Mouse (Mus musculus) limb, embryonic 14.5 days (tissue): ENCODE results near the gene Klrg1. TPM values are rescaled to one million over a fixed set of nuclear protein-coding genes. Genes with fewer than 3 reads are reported as not detected.

ENCODE experiments used
- ATAC-seq: fragments of 200-750 bp; cut with Nextera tagmentation; 2 replicates; pipeline ENCODE4 v1.8.0; 2017; ENCODE audit warnings: low read depth, moderate number of reproducible peaks, moderate TSS enrichment; ENCODE audit not compliant: low FRiP score
- DNase-seq: peaks from one replicate; pipeline ENCODE4 v3.0.0-alpha.2; 2015; ENCODE audit warnings: low spot score
- H3K27ac ChIP-seq: fragments of 300-500 bp; sonication (generic); replicated peaks from 2 replicates; pipeline ENCODE4 v1.5.1; 2014; ENCODE audit warnings: low read depth, mild to moderate bottlenecking, low read length, moderate library complexity, mixed read lengths
- H3K27me3 ChIP-seq: fragments of 300-500 bp; sonication (generic); 2 replicates; pipeline ENCODE4 v1.6.1; 2014; ENCODE audit warnings: low read length, mixed read lengths; ENCODE audit not compliant: control insufficient read depth, insufficient read depth
- H3K36me3 ChIP-seq: fragments of 300-500 bp; sonication (generic); 2 replicates; pipeline ENCODE4 v1.6.1; 2014; ENCODE audit warnings: mild to moderate bottlenecking, low read length, moderate library complexity, mixed read lengths; ENCODE audit not compliant: control insufficient read depth, insufficient read depth
- H3K4me1 ChIP-seq: fragments of 300-500 bp; sonication (generic); 2 replicates; pipeline ENCODE4 v1.6.1; 2014; ENCODE audit warnings: antibody characterized with exemption, low read length, mixed read lengths; ENCODE audit not compliant: control insufficient read depth, insufficient read depth
- H3K4me2 ChIP-seq: fragments of 300-500 bp; sonication (generic); replicated peaks from 2 replicates; pipeline ENCODE4 v1.6.1; 2014; ENCODE audit warnings: low read depth, mild to moderate bottlenecking, low read length, moderate library complexity; ENCODE audit not compliant: severe bottlenecking
- H3K4me3 ChIP-seq: fragments of 300-500 bp; sonication (generic); replicated peaks from 2 replicates; pipeline ENCODE4 v1.5.1; 2014; ENCODE audit warnings: low read length
- H3K9ac ChIP-seq: fragments of 300-500 bp; sonication (generic); 2 replicates; pipeline ENCODE4 v1.6.1; 2014; ENCODE audit warnings: mild to moderate bottlenecking, low read depth, low read length, moderate library complexity; ENCODE audit not compliant: severe bottlenecking
- H3K9me3 ChIP-seq: fragments of 300-500 bp; sonication (generic); 2 replicates; pipeline ENCODE4 v1.6.1; 2016; ENCODE audit warnings: low read length; ENCODE audit not compliant: control insufficient read depth
- POLR2A ChIP-seq: fragments of 200-500 bp; IDR thresholded peaks from 2 replicates; pipeline ENCODE4 v1.8.0; 2012; ENCODE audit warnings: inconsistent platforms, mild to moderate bottlenecking, moderate library complexity, borderline replicate concordance; ENCODE audit not compliant: insufficient read depth, insufficient read length; ENCODE audit errors: extremely low read depth
- WGBS: fragments of 180-500 bp; shearing (Covaris S2); extraction: QIAGEN DNeasy Blood & Tissue Kit; methylation state at CpG from one replicate; pipeline ENCODE4 v1.1.7; 2014; 5-methylcytosine and 5-hydroxymethylcytosine counted together
- polyA plus RNA-seq, 2 experiments: library from polyadenylated mRNA; depleted of rRNA in 1 of 2; stranded (reverse) in 1 of 2; unstranded in 1 of 2; fragments of >200 nt; fragmentation: Nextera tagmentation in 1 of 2; extraction: Ambion mirVana in 1 of 2; gene quantifications; 2 replicates each; pipeline versions ENCODE4 v1.2.1 to v1.2.3; 2012 to 2014

Klrg1 gene
- polyA plus RNA-seq, 2 experiments, result 0.05 TPM; not detected in 1

GRCm38 (mm10) chr6:122303526-122303925 lies 20.8 kb upstream of the Klrg1 start:
- Histone ChIP-seq H3K4me1 (0 out of 2 replicates have a peak, but pooled peaks cover 3% of the 10 kb centered on the region), H3K4me3 (no peak overlapping the region), H3K4me2 (no peak overlapping the region), H3K27ac (no peak overlapping the region), H3K27me3 (no peaks in the 10 kb centered on the region), H3K36me3 (no peaks in the 10 kb centered on the region), H3K9ac (no peak overlapping the region), H3K9me3 (no peaks in the 10 kb centered on the region)
- 73% methylated on average over 9 of the region's 9 CpGs for WGBS
- TF ChIP-seq POLR2A, result no peak
- no peak for ATAC-seq
- no peak for DNase-seq

DNA sequence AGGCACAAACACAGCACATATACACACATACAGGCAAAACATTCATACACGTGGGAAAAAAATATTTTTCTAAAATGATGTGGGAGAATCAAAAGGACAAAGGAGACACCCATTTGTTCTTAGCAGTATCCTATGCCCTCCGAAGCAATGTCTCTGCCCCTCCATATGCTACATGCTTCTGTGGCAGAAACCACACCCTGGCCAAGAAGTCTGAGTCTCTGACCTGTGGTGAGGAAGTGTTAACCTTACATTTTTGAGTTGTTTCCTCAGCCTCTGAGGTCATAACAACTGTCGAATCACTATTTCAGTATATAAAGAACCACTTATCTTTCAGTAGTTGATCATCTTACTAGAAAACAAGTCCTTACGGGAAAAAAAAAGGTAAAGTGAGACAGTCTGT lies 20.0 kb upstream of the Klrg1 start:
- ATAC-seq, result no peak
- H3K9ac ChIP-seq, result no peak overlapping the region
- TF ChIP-seq POLR2A, result no peak
- peaks cover 4% of the 10 kb centered on the region; the same call in 1 of the 2 replicates for H3K4me1 ChIP-seq
- H3K27ac ChIP-seq, result no peak overlapping the region
- H3K9me3 ChIP-seq, result no peaks in the 10 kb centered on the region
- no peaks in the 10 kb centered on the region for H3K27me3 ChIP-seq
- no peak for DNase-seq
- H3K4me2 ChIP-seq, result no peak overlapping the region
- H3K4me3 ChIP-seq, result no peak overlapping the region
- WGBS, result 87% methylated on average over 4 of the region's 4 CpGs
- no peaks in the 10 kb centered on the region for H3K36me3 ChIP-seq

GRCm38 (mm10) chr6:122302121-122302520 lies 19.4 kb upstream of the Klrg1 start:
- Histone ChIP-seq H3K27me3 (no peaks in the 10 kb centered on the region), H3K4me2 (no peak overlapping the region), H3K27ac (no peak overlapping the region), H3K9ac (no peak overlapping the region), H3K4me3 (no peak overlapping the region), H3K36me3 (no peaks in the 10 kb centered on the region), H3K4me1 (peaks cover 4% of the 10 kb centered on the region; the same call in 1 of the 2 replicates), H3K9me3 (no peaks in the 10 kb centered on the region)
- TF ChIP-seq POLR2A, result no peak
- no peak for DNase-seq
- 73% methylated on average over 1 of the region's 1 CpGs for WGBS
- no peak for ATAC-seq

GRCm38 (mm10) chr6:122299621-122300133 lies 17.0 kb upstream of the Klrg1 start:
- TF ChIP-seq POLR2A, result no peak
- 69% methylated on average over 3 of the region's 3 CpGs for whole genome bisulfite sequencing
- no peaks in the 10 kb centered on the region for H3K36me3 ChIP-seq
- no peak overlapping the region for H3K27ac ChIP-seq
- ATAC-seq (no peak), DNase-seq (no peak)
- no peak overlapping the region for H3K4me3 ChIP-seq
- no peaks in the 10 kb centered on the region for H3K27me3 ChIP-seq
- H3K4me2 ChIP-seq, result no peak overlapping the region
- H3K4me1 ChIP-seq, result peaks cover 4% of the 10 kb centered on the region; the same call in 1 of the 2 replicates
- no peaks in the 10 kb centered on the region for H3K9me3 ChIP-seq
- H3K9ac ChIP-seq, result no peak overlapping the region

DNA sequence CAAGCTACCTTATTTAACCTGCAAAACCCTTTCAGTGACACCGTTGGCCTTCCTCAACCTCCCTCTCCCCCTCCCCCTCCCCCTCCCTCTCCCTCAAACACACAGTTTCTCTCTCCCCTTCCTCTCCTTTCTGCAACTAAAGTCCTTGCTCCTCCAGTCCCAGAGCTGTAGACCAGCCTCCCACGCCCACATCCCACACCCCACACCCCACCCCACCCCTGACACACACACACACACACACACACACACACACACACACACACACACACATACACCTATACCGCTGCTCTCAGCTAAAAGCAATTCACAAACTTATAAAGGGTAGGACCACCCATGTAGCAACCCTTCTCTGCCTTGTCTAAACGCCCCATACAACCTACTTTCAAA lies 15.5 kb upstream of the Klrg1 start:
- H3K36me3 ChIP-seq, result no peaks in the 10 kb centered on the region
- H3K27me3 ChIP-seq, result no peaks in the 10 kb centered on the region
- ATAC-seq, result no peak

More for the DNA sequence above, 15.5 kb upstream of the Klrg1 start:
- H3K4me2 ChIP-seq, result peak overlapping the region; percentile 64
- peak overlapping the region; percentile 51 for H3K4me3 ChIP-seq
- H3K9me3 ChIP-seq, result no peaks in the 10 kb centered on the region
- DNase-seq, result no peak
- 0 out of 2 replicates have a peak overlapping the region, but pooled peaks have one; percentile 71 for H3K9ac ChIP-seq
- WGBS, result 38% methylated on average over 4 of the region's 4 CpGs
- H3K27ac ChIP-seq, result no peak overlapping the region
- peaks cover 4% of the 10 kb centered on the region; the same call in 1 of the 2 replicates for H3K4me1 ChIP-seq
- TF ChIP-seq POLR2A, result no peak
